Mouse (Mus musculus) midbrain, embryonic 11.5 days (tissue): Measurements from ENCODE around the gene Nccrp1. TPM values are rescaled to one million over a fixed set of nuclear protein-coding genes. Genes with fewer than 3 reads are reported as not detected.

Experiments used
- ATAC-seq: fragments of 200-750 bp; cut with Nextera tagmentation; 2 replicates; pipeline ENCODE4 v1.8.0; 2017; ENCODE audit warnings: moderate TSS enrichment, moderate library complexity; ENCODE audit not compliant: low FRiP score
- DNase-seq: peaks from one replicate; pipeline ENCODE4 v3.0.0; 2015; ENCODE audit warnings: low spot score; ENCODE audit errors: missing footprints
- H3K27ac ChIP-seq: fragments of 300-500 bp; sonication (generic); 2 replicates; pipeline ENCODE4 v1.5.1; 2014; ENCODE audit warnings: low read depth, low read length
- H3K27me3 ChIP-seq: fragments of 300-500 bp; sonication (generic); 2 replicates; pipeline ENCODE4 v1.6.1; 2014; ENCODE audit warnings: mild to moderate bottlenecking, low read length, moderate library complexity, mixed read lengths; ENCODE audit not compliant: control insufficient read depth, insufficient read depth
- H3K36me3 ChIP-seq: fragments of 300-500 bp; sonication (generic); 2 replicates; pipeline ENCODE4 v1.6.1; 2014; ENCODE audit warnings: mild to moderate bottlenecking, low read length, moderate library complexity, mixed read lengths; ENCODE audit not compliant: control insufficient read depth, insufficient read depth
- H3K4me1 ChIP-seq: fragments of 300-500 bp; sonication (generic); 2 replicates; pipeline ENCODE4 v1.6.1; 2014; ENCODE audit warnings: low read length; ENCODE audit not compliant: control insufficient read depth, insufficient read depth
- H3K4me2 ChIP-seq: fragments of 300-500 bp; sonication (generic); 2 replicates; pipeline ENCODE4 v1.6.1; 2014; ENCODE audit warnings: mild to moderate bottlenecking, moderate library complexity
- H3K4me3 ChIP-seq: fragments of 300-500 bp; sonication (generic); 2 replicates; pipeline ENCODE4 v1.5.1; 2014; ENCODE audit warnings: low read depth, low read length
- H3K9ac ChIP-seq: fragments of 300-500 bp; sonication (generic); 2 replicates; pipeline ENCODE4 v1.6.1; 2014; ENCODE audit warnings: low read length
- H3K9me3 ChIP-seq: fragments of 300-500 bp; sonication (generic); 2 replicates; pipeline ENCODE4 v1.6.1; 2016; ENCODE audit warnings: low read length; ENCODE audit not compliant: control insufficient read depth
- WGBS: fragments of 180-500 bp; shearing (Covaris S2); extraction: QIAGEN DNeasy Blood & Tissue Kit; methylation state at CpG from one replicate; pipeline ENCODE4 v1.1.7; 2014; 5-methylcytosine and 5-hydroxymethylcytosine counted together
- polyA plus RNA-seq: library from polyadenylated mRNA; unstranded; fragments of >200 nt; fragmentation: Nextera tagmentation; extraction: Ambion mirVana; gene quantifications from 2 replicates; pipeline ENCODE4 v1.2.1, GENCODE M21; 2014

The Nccrp1 gene
- polyA plus RNA-seq, 1 experiment from 2014 or later: not detected

DNA sequence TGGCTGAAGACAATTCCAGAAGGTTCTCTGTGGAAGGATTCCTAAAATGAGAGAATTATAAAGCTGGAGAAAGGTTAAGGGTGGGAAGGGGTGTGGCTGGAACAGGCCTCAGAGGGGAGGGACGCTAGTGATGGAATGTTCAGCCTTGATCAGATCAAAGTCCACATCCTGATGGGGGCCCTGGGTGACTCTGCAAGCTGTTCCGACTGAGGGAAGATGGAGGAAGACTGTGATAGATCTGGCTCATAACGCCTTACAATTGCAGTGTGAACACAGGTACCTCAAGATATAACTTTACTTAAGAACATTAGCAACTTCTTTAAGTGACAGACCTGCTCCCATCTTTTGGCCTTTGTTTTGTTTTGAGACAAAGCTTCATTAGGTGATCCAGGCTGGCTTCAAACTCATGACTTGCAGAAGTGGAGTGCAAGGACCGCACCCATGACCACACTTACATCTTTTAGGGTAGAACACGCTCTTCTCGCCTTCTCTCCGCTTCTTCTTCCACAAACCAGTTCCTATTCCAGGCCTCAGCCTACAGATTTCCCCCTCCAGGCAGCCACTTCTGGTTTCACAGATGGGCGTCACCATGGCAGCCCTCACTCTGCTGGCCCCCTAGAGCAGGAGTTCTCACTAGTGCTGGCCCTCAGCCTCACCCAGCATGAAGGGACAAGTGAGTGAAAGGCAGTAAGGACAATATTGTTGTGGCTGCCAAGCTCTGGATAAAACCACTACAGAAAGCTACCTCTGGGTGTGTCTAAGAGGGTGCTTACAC, 36.7 kb upstream of the Nccrp1 start:
- Histone ChIP-seq H3K9me3 (no peaks in the 10 kb centered on the region), H3K4me3 (no peak overlapping the region), H3K4me2 (no peak overlapping the region), H3K9ac (no peak overlapping the region), H3K27ac (no peak overlapping the region), H3K36me3 (no peaks in the 10 kb centered on the region), H3K27me3 (no peaks in the 10 kb centered on the region), H3K4me1 (peaks cover 7% of the 10 kb centered on the region)
- 83% methylated on average over 8 of the region's 8 CpGs for WGBS
- no peak for DNase-seq
- no peak for ATAC-seq

DNA sequence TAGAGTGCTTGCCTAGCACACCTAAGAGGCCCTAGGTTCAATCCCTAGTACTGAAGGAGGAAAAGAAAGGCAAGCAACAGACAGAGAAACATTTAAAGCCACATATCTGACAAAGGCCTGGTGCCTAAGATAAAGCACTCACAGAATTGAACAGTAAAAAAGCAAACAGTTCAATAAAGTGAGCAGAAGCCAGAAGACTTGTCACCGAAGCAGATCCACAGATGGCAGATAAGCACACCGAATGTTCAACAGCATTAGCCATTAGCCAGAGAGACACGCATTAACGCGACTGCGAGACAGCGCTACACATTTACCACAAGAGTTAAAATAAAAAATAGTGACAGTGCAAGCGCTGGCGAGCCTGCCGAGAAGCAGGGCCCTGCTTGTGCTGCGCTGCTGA, 35.8 kb upstream of the Nccrp1 start:
- DNase-seq: no peak
- 93% methylated on average over 11 of the region's 11 CpGs for WGBS
- H3K36me3 ChIP-seq: no peaks in the 10 kb centered on the region
- no peak overlapping the region for H3K4me3 ChIP-seq
- ATAC-seq: no peak
- H3K4me2 ChIP-seq: no peak overlapping the region
- peaks cover 5% of the 10 kb centered on the region for H3K4me1 ChIP-seq
- H3K9ac ChIP-seq: no peak overlapping the region
- no peak overlapping the region for H3K27ac ChIP-seq
- no peaks in the 10 kb centered on the region for H3K9me3 ChIP-seq
- H3K27me3 ChIP-seq: no peaks in the 10 kb centered on the region

DNA sequence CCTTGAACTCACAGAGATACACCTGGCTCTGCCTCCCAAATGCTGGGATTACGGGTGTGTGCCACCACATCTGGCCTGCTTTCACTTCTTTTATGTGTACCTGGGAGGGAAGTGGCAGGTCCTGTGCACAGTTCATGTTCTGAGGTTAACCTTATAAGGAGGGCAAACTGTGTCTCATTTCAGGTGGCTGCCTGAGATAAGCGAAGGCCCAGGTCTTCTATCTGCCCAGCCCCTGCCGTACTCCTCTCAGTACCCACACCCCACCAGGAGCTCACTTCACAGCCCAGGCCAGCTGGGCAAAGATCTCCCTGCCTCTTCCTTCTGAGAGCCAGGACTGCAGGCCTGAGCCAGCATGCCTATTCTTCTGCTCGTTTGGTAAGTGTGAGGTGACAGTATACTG, 34.7 kb upstream of the Nccrp1 start:
- H3K36me3 ChIP-seq: no peaks in the 10 kb centered on the region
- no peak overlapping the region for H3K27ac ChIP-seq
- no peaks in the 10 kb centered on the region for H3K9me3 ChIP-seq
- ATAC-seq (no peak), DNase-seq (no peak)
- no peak overlapping the region for H3K9ac ChIP-seq
- H3K27me3 ChIP-seq: no peaks in the 10 kb centered on the region
- WGBS: 85% methylated on average over 4 of the region's 4 CpGs
- H3K4me2 ChIP-seq: no peak overlapping the region
- no peaks in the 10 kb centered on the region for H3K4me1 ChIP-seq
- H3K4me3 ChIP-seq: no peak overlapping the region

DNA sequence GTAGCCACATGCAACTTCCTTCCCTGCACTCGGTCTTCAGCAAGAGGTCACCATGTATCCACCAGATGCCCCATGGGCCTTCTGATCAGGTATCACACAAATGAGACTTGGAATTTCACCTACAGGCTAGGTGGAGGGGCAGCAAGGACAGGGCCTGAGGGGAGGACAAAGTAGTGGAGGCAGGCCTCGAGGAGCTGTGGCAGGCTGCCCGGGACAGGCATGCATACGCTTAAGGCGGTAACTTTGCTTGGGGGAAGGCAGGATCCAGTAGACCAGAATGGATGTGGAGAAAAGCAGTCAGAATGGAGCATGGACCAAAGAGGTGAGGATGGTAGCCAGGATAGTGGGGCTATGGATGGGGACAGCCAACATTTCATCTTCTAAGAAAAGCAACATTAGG, 32.8 kb upstream of the Nccrp1 start:
- Histone ChIP-seq H3K27me3 (no peaks in the 10 kb centered on the region), H3K4me1 (no peaks in the 10 kb centered on the region), H3K9ac (no peak overlapping the region), H3K27ac (no peak overlapping the region), H3K36me3 (no peaks in the 10 kb centered on the region), H3K9me3 (no peaks in the 10 kb centered on the region), H3K4me2 (no peak overlapping the region), H3K4me3 (no peak overlapping the region)
- ATAC-seq: no peak
- WGBS: 90% methylated on average over 5 of the region's 5 CpGs
- no peak for DNase-seq

DNA sequence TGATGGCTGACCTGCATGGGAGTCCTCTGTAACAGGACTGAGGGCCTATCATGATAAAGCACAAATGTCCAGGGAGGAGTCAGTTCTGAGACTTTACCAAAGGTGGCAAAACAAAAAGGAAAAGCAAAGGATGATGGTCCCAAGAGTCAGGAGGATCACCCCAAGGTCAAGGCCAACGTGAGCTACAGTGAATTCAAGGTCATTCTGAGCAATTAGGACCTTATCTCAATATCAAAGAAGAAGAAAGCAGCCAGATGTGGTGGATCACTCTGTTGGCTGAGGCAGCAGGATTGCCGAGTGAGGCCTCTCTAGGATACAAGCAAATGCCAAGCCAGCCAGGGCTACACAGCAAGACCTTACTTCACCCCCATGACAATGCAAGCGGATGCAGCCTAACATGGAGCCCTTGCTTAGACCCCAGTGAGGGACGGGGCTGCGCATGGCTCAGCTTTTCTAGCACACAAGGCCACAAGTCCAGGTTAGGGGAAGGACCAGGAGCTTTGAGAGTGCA, 31.5 kb upstream of the Nccrp1 start:
- H3K27ac ChIP-seq: no peak overlapping the region
- DNase-seq (no peak), ATAC-seq (no peak)
- WGBS: 82% methylated on average over 5 of the region's 5 CpGs
- H3K4me3 ChIP-seq: no peak overlapping the region
- H3K4me2 ChIP-seq: no peak overlapping the region
- H3K36me3 ChIP-seq: no peaks in the 10 kb centered on the region
- no peak overlapping the region for H3K9ac ChIP-seq
- no peaks in the 10 kb centered on the region for H3K4me1 ChIP-seq
- no peaks in the 10 kb centered on the region for H3K9me3 ChIP-seq
- no peaks in the 10 kb centered on the region for H3K27me3 ChIP-seq

DNA sequence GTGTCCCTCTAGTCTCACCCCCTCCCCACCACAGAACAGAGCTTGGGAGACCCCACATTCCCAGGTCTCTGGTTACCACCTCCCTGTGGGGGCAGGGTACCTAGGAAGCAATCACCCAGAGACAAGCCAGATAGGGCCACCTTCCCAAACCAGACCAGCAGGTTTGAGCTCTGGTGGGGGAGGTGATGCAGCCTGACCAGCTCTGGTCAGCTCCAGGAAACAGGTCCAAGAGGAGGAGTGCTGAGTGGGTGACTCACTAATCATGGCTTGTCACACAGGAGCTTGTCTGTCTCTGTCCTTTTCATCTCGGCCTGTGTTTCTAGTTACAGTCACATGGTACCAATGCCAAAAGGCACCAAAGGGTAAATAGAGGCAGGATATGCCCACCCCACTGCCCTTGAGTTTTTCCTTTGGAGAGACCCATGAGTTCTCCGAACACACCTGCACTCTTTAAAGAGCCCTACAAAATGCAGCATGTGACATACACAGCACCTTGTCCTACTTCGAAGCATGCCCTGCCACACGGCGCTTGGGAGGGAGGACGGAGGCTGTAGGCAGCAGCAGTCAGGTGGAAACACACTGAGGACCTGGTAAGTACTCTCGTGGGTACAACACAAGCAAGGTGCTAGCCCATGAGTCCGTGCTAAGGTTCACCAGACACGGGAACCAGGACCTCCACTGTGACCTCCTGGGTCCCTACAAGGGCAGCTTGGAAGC, 30.9 kb upstream of the Nccrp1 start:
- no peaks in the 10 kb centered on the region for H3K27me3 ChIP-seq
- H3K9ac ChIP-seq: no peak overlapping the region
- DNase-seq: no peak
- H3K4me1 ChIP-seq: no peaks in the 10 kb centered on the region
- no peaks in the 10 kb centered on the region for H3K9me3 ChIP-seq
- no peak overlapping the region for H3K4me3 ChIP-seq
- no peak for ATAC-seq
- 86% methylated on average over 9 of the region's 9 CpGs for WGBS
- H3K27ac ChIP-seq: no peak overlapping the region
- H3K36me3 ChIP-seq: no peaks in the 10 kb centered on the region
- H3K4me2 ChIP-seq: no peak overlapping the region

DNA sequence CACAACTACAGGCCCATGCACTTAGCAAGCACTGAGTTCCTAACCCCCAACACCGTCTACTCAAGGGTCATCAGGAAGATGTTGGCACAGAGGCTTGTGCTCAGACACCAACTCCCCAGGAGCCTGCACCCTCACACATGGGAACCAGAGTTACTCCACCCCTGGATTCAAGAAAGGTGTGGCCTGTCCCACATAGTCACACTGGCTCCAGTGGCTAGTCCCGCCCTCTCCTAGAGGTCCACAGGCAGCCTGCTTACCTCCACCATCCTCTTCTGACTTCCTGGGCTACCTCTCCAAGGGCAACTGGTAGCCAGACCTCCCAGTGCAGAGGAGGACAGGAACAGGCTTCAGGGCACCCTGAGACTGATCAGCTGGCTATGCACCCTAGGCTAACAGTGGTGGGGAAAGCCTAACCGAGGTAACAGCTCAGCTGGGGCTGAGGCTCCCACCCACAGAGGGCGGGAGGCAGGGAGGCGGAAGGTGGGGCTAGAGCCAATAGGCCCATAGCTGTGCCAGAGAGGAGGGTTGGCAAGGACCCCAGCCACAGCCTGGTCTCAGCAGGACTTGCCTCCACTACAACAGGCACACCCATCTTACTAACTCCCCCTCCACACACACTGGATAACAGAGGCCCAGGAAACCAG, 29.3 kb upstream of the Nccrp1 start:
- H3K27ac ChIP-seq: no peak overlapping the region
- no peaks in the 10 kb centered on the region for H3K4me1 ChIP-seq
- DNase-seq: no peak
- no peak for ATAC-seq
- no peak overlapping the region for H3K9ac ChIP-seq
- H3K9me3 ChIP-seq: no peaks in the 10 kb centered on the region
- H3K4me3 ChIP-seq: no peak overlapping the region
- H3K27me3 ChIP-seq: no peaks in the 10 kb centered on the region
- no peaks in the 10 kb centered on the region for H3K36me3 ChIP-seq
- WGBS: 73% methylated on average over 5 of the region's 5 CpGs
- H3K4me2 ChIP-seq: no peak overlapping the region

DNA sequence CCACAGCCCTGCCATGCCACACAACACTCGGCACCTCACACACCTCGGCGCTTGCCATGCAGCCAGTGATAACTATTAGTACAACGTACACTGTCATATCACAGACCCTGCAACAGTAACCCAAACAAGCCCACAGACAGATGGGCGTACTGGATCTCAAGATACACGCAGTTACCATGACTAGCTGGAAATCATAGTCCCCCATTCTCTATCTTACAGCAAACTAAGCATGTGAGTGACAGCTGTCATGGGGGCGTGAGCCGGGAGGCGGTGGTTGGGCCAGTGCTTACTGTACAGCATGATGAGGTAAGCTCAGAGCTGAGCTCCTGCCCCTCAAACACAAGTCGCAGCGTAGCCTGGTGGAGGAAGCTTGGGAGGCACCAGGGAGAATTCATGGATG, 28.5 kb upstream of the Nccrp1 start:
- H3K4me3 ChIP-seq: no peak overlapping the region
- DNase-seq: no peak
- H3K9me3 ChIP-seq: no peaks in the 10 kb centered on the region
- H3K27ac ChIP-seq: no peak overlapping the region
- ATAC-seq: no peak
- H3K36me3 ChIP-seq: no peaks in the 10 kb centered on the region
- H3K9ac ChIP-seq: no peak overlapping the region
- no peaks in the 10 kb centered on the region for H3K4me1 ChIP-seq
- H3K4me2 ChIP-seq: no peak overlapping the region
- WGBS: 95% methylated on average over 11 of the region's 11 CpGs
- no peaks in the 10 kb centered on the region for H3K27me3 ChIP-seq

DNA sequence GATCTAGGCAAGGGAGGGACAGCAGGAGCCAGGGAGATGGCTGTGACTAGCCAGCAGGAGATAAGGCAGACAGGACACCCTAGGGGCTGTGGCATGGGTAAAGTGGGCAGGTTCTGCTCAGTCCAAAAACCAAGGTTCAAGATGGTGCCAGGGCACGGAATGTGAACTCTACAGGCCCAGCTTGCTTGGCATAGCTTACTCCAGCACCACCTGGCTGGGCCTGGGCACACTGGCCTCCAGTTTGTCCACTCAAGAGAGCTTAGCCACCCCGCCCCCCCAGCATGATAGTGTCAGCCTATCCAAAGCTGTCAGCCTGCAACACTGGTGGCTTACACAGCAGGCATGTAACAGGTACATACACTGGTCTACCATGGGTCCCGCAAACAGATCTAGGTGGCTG, 26.2 kb upstream of the Nccrp1 start:
- Histone ChIP-seq H3K4me1 (no peaks in the 10 kb centered on the region), H3K4me3 (no peak overlapping the region), H3K36me3 (no peaks in the 10 kb centered on the region), H3K27ac (no peak overlapping the region), H3K9ac (no peak overlapping the region), H3K4me2 (no peak overlapping the region), H3K27me3 (no peaks in the 10 kb centered on the region), H3K9me3 (no peaks in the 10 kb centered on the region)
- WGBS: 92% methylated on average over 3 of the region's 3 CpGs
- DNase-seq (no peak), ATAC-seq (no peak)
